16 mouse cellular contexts compared by ENCODE assay signal in genomic region chr10:57160546-57160945, GRCm38 (mm10).
"Had no signal": no experiment of that assay in that cellular context is flagged by ENCODE, and none has a peak within 500 bp of the region (broad histone marks: within the 10 kb centered on the region; RNA-seq: fewer than 3 reads in every experiment).

No protein-coding gene starts in this region.

- H3K27ac ChIP-seq: neural tube, embryonic 12.5 days; neural tube, embryonic 13.5 days; neural tube, embryonic 15.5 days; stomach, embryonic 15.5 days; stomach, postnatal 0 days had no signal

- H3K9me3 ChIP-seq: neural tube, embryonic 12.5 days; neural tube, embryonic 13.5 days; neural tube, embryonic 15.5 days; stomach, embryonic 15.5 days had no signal

- H3K36me3 ChIP-seq: neural tube, embryonic 12.5 days; neural tube, embryonic 13.5 days; neural tube, embryonic 15.5 days; stomach, embryonic 15.5 days had no signal

- H3K4me3 ChIP-seq: neural tube, embryonic 12.5 days; neural tube, embryonic 13.5 days; neural tube, embryonic 15.5 days; stomach, embryonic 15.5 days had no signal

- H3K9ac ChIP-seq: neural tube, embryonic 12.5 days; neural tube, embryonic 13.5 days; neural tube, embryonic 15.5 days; stomach, embryonic 15.5 days had no signal

- H3K4me2 ChIP-seq: neural tube, embryonic 12.5 days; neural tube, embryonic 13.5 days; neural tube, embryonic 15.5 days; stomach, embryonic 15.5 days had no signal

- DNase-seq: retina, postnatal 1 day; right cerebral cortex, adult 18-20 months; right cerebral cortex, postnatal 14 days; right cerebral cortex, postnatal 25 days; right cerebral cortex, postnatal 4 days; spleen, adult 18-20 months; thymus, adult 18-20 months; thymus, adult 2 months; thymus, postnatal 14 days; thymus, postnatal 25 days; thymus, postnatal 36 days had no signal

- H3K27me3 ChIP-seq: neural tube, embryonic 12.5 days; neural tube, embryonic 13.5 days; neural tube, embryonic 15.5 days; stomach, embryonic 15.5 days had no signal

- H3K4me1 ChIP-seq: neural tube, embryonic 12.5 days; neural tube, embryonic 13.5 days; neural tube, embryonic 15.5 days; stomach, embryonic 15.5 days had no signal
